Mouse (Mus musculus) small intestine, adult 2 months (tissue): ENCODE data around the gene Gdf15. TPM values are rescaled to one million over a fixed set of nuclear protein-coding genes. Genes with fewer than 3 reads are reported as not detected.

Source experiments
- H3K27ac ChIP-seq: fragments of 200-500 bp; 2 replicates; pipeline ENCODE4 v1.5.1; 2012; ENCODE audit warnings: low read depth, low read length, control low read depth, inconsistent platforms; ENCODE audit not compliant: insufficient read depth
- H3K27me3 ChIP-seq: fragments of 200-500 bp; 2 replicates; pipeline ENCODE4 v1.6.1; 2012; ENCODE audit warnings: mild to moderate bottlenecking, moderate library complexity, low read length, inconsistent platforms; ENCODE audit not compliant: control insufficient read depth, insufficient read depth
- H3K36me3 ChIP-seq: fragments of 200-500 bp; 2 replicates; pipeline ENCODE4 v1.6.1; 2012; ENCODE audit warnings: mild to moderate bottlenecking, low read length, control low read depth, inconsistent platforms; ENCODE audit not compliant: control insufficient read depth, insufficient read depth
- H3K4me1 ChIP-seq: fragments of 200-500 bp; 2 replicates; pipeline ENCODE4 v1.6.1; 2012; ENCODE audit warnings: low read length, inconsistent platforms, mixed read lengths; ENCODE audit not compliant: control insufficient read depth, insufficient read depth, insufficient read length
- H3K4me3 ChIP-seq: fragments of 200-500 bp; 2 replicates; pipeline ENCODE4 v1.5.1; 2012; ENCODE audit warnings: low read depth, mild to moderate bottlenecking, control low read depth, inconsistent platforms, low read length, moderate library complexity
- CTCF ChIP-seq: fragments of 200-500 bp; IDR thresholded peaks from 2 replicates; pipeline ENCODE4 v1.5.1; 2012; ENCODE audit warnings: low read depth, mild to moderate bottlenecking, control low read depth, inconsistent platforms, low read length, moderate library complexity, mixed read lengths; ENCODE audit not compliant: insufficient replicate concordance, insufficient read length; ENCODE audit errors: extremely low read depth
- POLR2A ChIP-seq: fragments of 200-500 bp; IDR thresholded peaks from 2 replicates; pipeline ENCODE4 v1.6.1; 2012; ENCODE audit warnings: low read depth, mild to moderate bottlenecking, control low read depth, inconsistent platforms, low read length, moderate library complexity
- WGBS: fragments of 180-500 bp; shearing (Covaris S2); methylation state at CpG from one replicate; pipeline ENCODE4 v1.1.7; 2018; 5-methylcytosine and 5-hydroxymethylcytosine counted together
- polyA plus RNA-seq: library from polyadenylated mRNA; depleted of rRNA; stranded (reverse); fragments of >200 nt; gene quantifications from 2 replicates; pipeline ENCODE4 v1.2.3, GENCODE M21; 2012

Gene Gdf15
- polyA plus RNA-seq, 1 experiment, result 6.7 TPM

DNA sequence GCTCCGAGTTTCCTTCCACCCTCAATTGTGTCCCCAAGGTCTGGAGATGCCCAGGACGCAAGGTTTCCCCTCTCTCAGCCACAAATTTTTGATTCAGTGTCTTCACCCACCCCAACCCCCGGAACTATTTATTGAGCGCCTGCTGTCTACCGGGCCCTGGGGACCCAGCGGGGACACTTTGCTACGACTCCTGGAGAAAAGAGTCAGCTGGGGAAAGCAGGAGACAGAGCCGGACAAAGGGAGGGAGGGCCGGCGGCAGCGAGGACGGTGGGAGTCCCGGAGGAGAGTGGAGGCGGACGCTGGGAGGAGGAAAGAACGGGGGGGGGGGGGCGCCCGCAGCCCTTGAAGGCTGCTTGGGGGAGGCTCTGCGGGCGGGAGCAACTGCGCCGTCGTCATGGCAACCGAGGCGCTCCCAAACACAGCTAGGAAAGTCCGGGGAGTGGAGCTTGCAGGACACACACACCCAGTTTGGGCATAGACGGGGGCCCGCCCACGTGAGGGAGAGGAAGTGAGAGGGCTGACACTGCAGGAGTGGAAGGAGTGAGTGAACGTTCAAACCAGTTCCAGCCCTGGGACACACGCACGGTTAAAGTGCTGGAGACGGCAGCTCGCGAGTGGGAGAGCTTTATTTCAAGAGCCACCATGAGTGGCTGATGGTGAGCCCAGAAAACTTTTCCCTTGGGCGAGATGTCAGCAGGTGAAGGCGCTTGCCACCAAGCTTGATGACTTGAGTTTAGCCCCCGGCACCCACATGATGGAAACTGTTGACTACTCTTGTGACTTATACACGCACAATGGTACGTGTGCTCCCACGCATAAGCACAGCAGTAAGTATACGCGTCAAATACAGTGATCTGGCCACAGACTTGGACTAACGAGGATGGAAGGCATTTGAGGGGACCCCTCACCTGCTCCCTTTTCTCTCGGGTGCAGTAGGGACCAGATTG, 22.1 kb downstream of the Gdf15 start:
- H3K27ac ChIP-seq, result peak overlapping the region; percentile 98
- H3K4me3 ChIP-seq, result peak overlapping the region; percentile 71
- H3K4me1 ChIP-seq, result peaks cover 24% of the 10 kb centered on the region
- WGBS, result under 1% methylated on average over 45 of the region's 45 CpGs
- H3K27me3 ChIP-seq, result no peaks in the 10 kb centered on the region
- H3K36me3 ChIP-seq, result no peaks in the 10 kb centered on the region
- peak; percentile 44; the same call in 1 of the 2 replicates for TF ChIP-seq POLR2A
- TF ChIP-seq CTCF, result no peak

DNA sequence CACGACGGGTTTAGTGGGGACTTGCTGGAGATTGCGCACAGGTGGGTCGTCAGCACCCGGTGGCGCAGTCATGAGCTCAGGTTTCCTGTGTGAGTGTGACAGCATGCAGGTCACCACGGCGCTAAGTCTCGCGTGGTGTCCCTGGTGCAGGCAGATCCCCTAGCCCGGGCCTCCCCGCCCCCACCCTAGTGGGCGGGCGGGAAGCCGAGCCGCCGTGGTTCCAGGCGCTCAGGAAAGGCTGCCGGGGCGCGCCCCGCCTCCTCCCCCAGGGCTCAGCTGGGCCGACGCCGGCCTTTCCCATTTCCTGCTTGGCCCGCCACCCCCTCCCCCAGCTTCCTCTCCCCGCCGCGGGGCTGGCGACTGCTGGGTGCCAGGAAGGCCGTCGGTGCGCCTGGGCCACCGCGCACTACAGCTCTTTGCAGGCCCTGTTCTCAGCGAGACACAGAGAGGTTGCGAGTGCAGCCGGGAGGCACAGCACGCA, 22.8 kb downstream of the Gdf15 start:
- Histone ChIP-seq H3K27ac (peak overlapping the region; percentile 98), H3K4me3 (peak overlapping the region; percentile 71), H3K27me3 (no peaks in the 10 kb centered on the region), H3K4me1 (peaks cover 24% of the 10 kb centered on the region), H3K36me3 (no peaks in the 10 kb centered on the region)
- TF ChIP-seq POLR2A, result peak; percentile 14; the same call in 1 of the 2 replicates
- no peak for TF ChIP-seq CTCF
- WGBS, result under 1% methylated on average over 36 of the region's 39 CpGs

- Histone ChIP-seq H3K4me1 (peaks cover 24% of the 10 kb centered on the region), H3K27ac (peak within 1 kb of the TSS; percentile 98), H3K36me3 (no peaks in the 10 kb centered on the region), H3K4me3 (peak within 1 kb of the TSS; percentile 99), H3K27me3 (no peaks in the 10 kb centered on the region)
- TF ChIP-seq POLR2A (no peak), CTCF (no peak)
- 3% methylated on average over 26 of the region's 26 CpGs for WGBS
These were observed 23.4 kb downstream of the Gdf15 start, which contains the start of gene Ssbp4 for GRCm38 (mm10) chr8:70608749-70609367. TSS of gene Ssbp4 (minus strand) at chr8:70608872.

- 1% methylated on average over 84 of the region's 84 CpGs for WGBS
- H3K4me1 ChIP-seq, result peaks cover 24% of the 10 kb centered on the region
- H3K4me3 ChIP-seq, result peak overlapping the region; percentile 99
- no peaks in the 10 kb centered on the region for H3K27me3 ChIP-seq
- H3K27ac ChIP-seq, result peak overlapping the region; percentile 51
- no peaks in the 10 kb centered on the region for H3K36me3 ChIP-seq
- TF ChIP-seq CTCF, result no peak
- TF ChIP-seq POLR2A, result peak; percentile 48; the same call in 1 of the 2 replicates
These were observed 24.1 kb downstream of the Gdf15 start for GRCm38 (mm10) chr8:70607898-70608748.

- Histone ChIP-seq H3K36me3 (no peaks in the 10 kb centered on the region), H3K27ac (0 out of 2 replicates have a peak overlapping the region, but pooled peaks have one; percentile 34), H3K4me3 (peak overlapping the region; percentile 99), H3K27me3 (no peaks in the 10 kb centered on the region), H3K4me1 (peaks cover 24% of the 10 kb centered on the region)
- TF ChIP-seq CTCF, result no peak
- TF ChIP-seq POLR2A, result no peak
- 25% methylated on average over 6 of the region's 6 CpGs for WGBS
These were observed 24.7 kb downstream of the Gdf15 start for GRCm38 (mm10) chr8:70607603-70607897.

DNA sequence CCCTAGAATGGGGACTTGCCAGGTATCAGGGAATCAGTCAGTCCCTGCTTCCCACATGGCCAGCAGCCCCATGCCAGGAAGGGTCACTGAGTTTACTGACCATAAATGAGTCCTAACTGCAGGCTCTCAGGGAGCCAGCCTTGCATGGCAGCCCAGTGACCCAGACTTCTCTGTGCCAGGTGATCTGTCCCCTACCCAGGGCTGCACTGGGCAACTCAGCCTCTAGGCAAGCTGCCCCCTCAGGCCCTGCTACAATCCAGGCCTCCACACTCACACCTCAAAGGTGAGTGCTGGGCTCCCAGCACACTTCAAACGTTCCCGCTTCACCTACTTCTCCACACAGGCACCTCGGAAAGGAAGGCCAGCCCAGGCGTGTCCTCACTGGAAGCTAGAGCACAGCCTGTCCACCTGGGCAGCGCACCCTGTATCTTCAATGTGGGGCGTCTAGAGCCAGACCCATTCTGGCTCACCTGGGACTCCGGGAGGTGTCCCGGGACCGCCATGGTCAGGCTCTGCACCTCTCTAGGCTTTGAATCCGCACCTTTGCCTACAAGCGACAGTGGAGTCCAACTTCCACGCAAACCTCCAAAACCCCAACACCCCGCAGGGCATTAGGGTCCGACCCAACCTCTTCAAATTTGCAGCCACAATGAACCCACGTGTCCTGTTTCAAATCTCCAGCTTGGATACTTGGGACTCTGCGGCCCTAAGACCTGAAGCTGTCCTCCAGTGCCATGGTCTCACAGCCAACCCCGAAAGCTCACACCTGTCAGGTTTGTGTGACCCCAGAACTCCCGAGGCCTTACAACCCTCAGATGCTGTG, 25.3 kb downstream of the Gdf15 start:
- Histone ChIP-seq H3K4me1 (peaks cover 24% of the 10 kb centered on the region), H3K27me3 (no peaks in the 10 kb centered on the region), H3K36me3 (0 out of 2 replicates have a peak, but pooled peaks cover 2% of the 10 kb centered on the region), H3K4me3 (peak overlapping the region; percentile 99), H3K27ac (no peak overlapping the region)
- TF ChIP-seq CTCF, result no peak
- WGBS, result 66% methylated on average over 18 of the region's 18 CpGs
